Mouse (Mus musculus) spleen, adult 2 months (tissue): ENCODE measurements around the gene Plekhj1. TPM values are rescaled to one million over a fixed set of nuclear protein-coding genes. Genes with fewer than 3 reads are reported as not detected.

Experiments
- DNase-seq, 2 experiments: peaks; one replicate each; pipeline versions ENCODE4 v3.0.0 to v3.0.0-alpha.2; 2012 to 2021; ENCODE audit warnings: low spot score in 2 of 2, low read depth in 1 of 2
- H3K27ac ChIP-seq: fragments of 200-500 bp; 2 replicates; pipeline ENCODE4 v1.5.1; 2012; ENCODE audit warnings: low read length, inconsistent platforms; ENCODE audit not compliant: insufficient read depth
- H3K27me3 ChIP-seq: fragments of 200-500 bp; 2 replicates; pipeline ENCODE4 v1.6.1; 2012; ENCODE audit warnings: mild to moderate bottlenecking, moderate library complexity, low read length, inconsistent platforms; ENCODE audit not compliant: control insufficient read depth, insufficient read depth
- H3K36me3 ChIP-seq: fragments of 200-500 bp; 2 replicates; pipeline ENCODE4 v1.6.1; 2012; ENCODE audit warnings: mild to moderate bottlenecking, low read length, inconsistent platforms; ENCODE audit not compliant: control insufficient read depth, insufficient read depth
- H3K4me1 ChIP-seq: fragments of 200-500 bp; 2 replicates; pipeline ENCODE4 v1.6.1; 2011; ENCODE audit warnings: inconsistent platforms; ENCODE audit not compliant: control insufficient read depth, insufficient read depth, insufficient read length
- H3K4me3 ChIP-seq: fragments of 200-500 bp; 2 replicates; pipeline ENCODE4 v1.5.1; 2011; ENCODE audit warnings: mild to moderate bottlenecking, inconsistent platforms; ENCODE audit not compliant: insufficient read depth, insufficient read length; ENCODE audit errors: extremely low read depth
- CTCF ChIP-seq: fragments of 200-500 bp; IDR thresholded peaks from 2 replicates; pipeline ENCODE4 v1.5.1; 2011; ENCODE audit warnings: mild to moderate bottlenecking, inconsistent platforms; ENCODE audit not compliant: insufficient read depth, insufficient read length, insufficient replicate concordance; ENCODE audit errors: extremely low read depth
- POLR2A ChIP-seq: fragments of 200-500 bp; IDR thresholded peaks from 2 replicates; pipeline ENCODE4 v1.6.1; 2011; ENCODE audit warnings: low read depth, low read length, inconsistent platforms
- WGBS: fragments of 180-500 bp; shearing (Covaris S2); methylation state at CpG from one replicate; pipeline ENCODE4 v1.1.7; 2018; 5-methylcytosine and 5-hydroxymethylcytosine counted together
- polyA plus RNA-seq: library from polyadenylated mRNA; depleted of rRNA; stranded (reverse); fragments of >200 nt; gene quantifications from 2 replicates; pipeline ENCODE4 v1.2.3, GENCODE M21; 2012

The Plekhj1 gene
- polyA plus RNA-seq, 1 experiment, result 71.8 TPM

- H3K27me3 ChIP-seq, result no peaks in the 10 kb centered on the region
- peaks cover 9% of the 10 kb centered on the region for H3K4me1 ChIP-seq
- no peak for TF ChIP-seq POLR2A
- TF ChIP-seq CTCF, result no peak
- DNase-seq, result no peak
- WGBS, result 69% methylated on average over 33 of the region's 33 CpGs
- H3K36me3 ChIP-seq, result peaks cover 55% of the 10 kb centered on the region
- no peak overlapping the region for H3K4me3 ChIP-seq
- 0 out of 2 replicates have a peak overlapping the region, but pooled peaks have one; percentile 9 for H3K27ac ChIP-seq
Measured at GRCm38 (mm10) chr10:80791476-80792174, 6.8 kb downstream of the Plekhj1 start.

- H3K4me1 ChIP-seq, result peaks cover 9% of the 10 kb centered on the region
- no peak overlapping the region for H3K27ac ChIP-seq
- no peaks in the 10 kb centered on the region for H3K27me3 ChIP-seq
- DNase-seq, result no peak
- TF ChIP-seq POLR2A (no peak), CTCF (no peak)
- no peak overlapping the region for H3K4me3 ChIP-seq
- H3K36me3 ChIP-seq, result peaks cover 60% of the 10 kb centered on the region
- 94% methylated on average over 18 of the region's 19 CpGs for WGBS
Measured at GRCm38 (mm10) chr10:80790761-80791404, 7.5 kb downstream of the Plekhj1 start.

- WGBS, result 94% methylated on average over 2 of the region's 2 CpGs
- H3K4me3 ChIP-seq, result no peak overlapping the region
- H3K36me3 ChIP-seq, result peaks cover 75% of the 10 kb centered on the region
- no peak overlapping the region for H3K27ac ChIP-seq
- no peaks in the 10 kb centered on the region for H3K27me3 ChIP-seq
- peaks cover 9% of the 10 kb centered on the region for H3K4me1 ChIP-seq
- TF ChIP-seq CTCF, result no peak
- no peak for TF ChIP-seq POLR2A
- no peak for DNase-seq
Measured at GRCm38 (mm10) chr10:80787517-80787916, 10.9 kb downstream of the Plekhj1 start.

DNA sequence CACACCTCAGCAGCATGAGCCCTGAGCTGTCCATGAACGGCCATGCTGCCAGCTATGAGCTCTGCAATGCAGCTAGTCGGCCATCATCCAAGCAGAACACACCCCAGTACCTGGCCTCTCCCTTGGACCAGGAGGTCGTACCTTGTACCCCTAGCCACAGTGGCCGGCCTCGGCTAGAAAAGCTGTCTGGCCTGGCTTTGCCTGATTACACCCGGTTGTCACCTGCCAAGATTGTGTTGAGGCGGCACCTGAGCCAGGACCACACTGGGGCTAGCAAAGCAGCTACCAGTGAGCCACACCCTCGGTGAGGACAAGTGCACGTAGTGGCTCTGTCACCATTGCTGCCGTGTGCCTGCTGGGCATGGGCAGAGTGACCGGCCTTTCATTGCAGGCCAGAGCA is 12.5 kb downstream of the Plekhj1 start:
- TF ChIP-seq POLR2A (no peak), CTCF (no peak)
- Histone ChIP-seq H3K4me1 (no peaks in the 10 kb centered on the region), H3K27me3 (no peaks in the 10 kb centered on the region), H3K4me3 (no peak overlapping the region), H3K36me3 (peaks cover 72% of the 10 kb centered on the region), H3K27ac (no peak overlapping the region)
- DNase-seq, result no peak
- 97% methylated on average over 11 of the region's 11 CpGs for WGBS

DNA sequence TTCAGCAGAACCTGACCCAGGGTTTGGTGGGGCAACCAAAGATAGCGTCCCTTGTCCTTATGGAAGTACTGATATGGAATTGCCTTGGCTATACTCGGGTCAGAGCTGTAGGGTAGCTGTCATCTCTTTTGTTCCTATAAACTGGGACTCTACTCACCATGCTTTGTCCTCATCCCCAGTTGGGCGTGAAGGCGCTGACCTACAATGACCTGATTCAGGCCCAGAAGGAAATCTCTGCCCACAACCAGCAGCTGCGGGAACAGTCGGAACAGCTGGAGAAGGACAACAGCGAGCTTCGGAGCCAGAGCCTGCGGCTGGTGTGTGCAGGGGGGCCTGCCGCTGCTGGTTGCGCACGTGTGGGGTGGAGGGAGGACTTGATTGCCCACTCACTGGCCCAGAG is 13.6 kb downstream of the Plekhj1 start:
- 95% methylated on average over 12 of the region's 12 CpGs for WGBS

GRCm38 (mm10) chr10:80784302-80784701 is 14.1 kb downstream of the Plekhj1 start:
- peaks cover 68% of the 10 kb centered on the region for H3K36me3 ChIP-seq
- H3K4me3 ChIP-seq, result no peak overlapping the region
- no peak overlapping the region for H3K27ac ChIP-seq
- TF ChIP-seq POLR2A (no peak), CTCF (no peak)
- no peaks in the 10 kb centered on the region for H3K27me3 ChIP-seq
- no peaks in the 10 kb centered on the region for H3K4me1 ChIP-seq
- 95% methylated on average over 2 of the region's 2 CpGs for WGBS
- no peak for DNase-seq

More for the DNA sequence above, 13.6 kb downstream of the Plekhj1 start:
- H3K27me3 ChIP-seq, result no peaks in the 10 kb centered on the region
- H3K4me3 ChIP-seq, result no peak overlapping the region
- no peak for DNase-seq
- no peak overlapping the region for H3K27ac ChIP-seq
- TF ChIP-seq POLR2A (no peak), CTCF (no peak)
- H3K4me1 ChIP-seq, result no peaks in the 10 kb centered on the region
- peaks cover 69% of the 10 kb centered on the region for H3K36me3 ChIP-seq

GRCm38 (mm10) chr10:80779565-80779964 is 18.9 kb downstream of the Plekhj1 start:
- Histone ChIP-seq H3K27me3 (no peaks in the 10 kb centered on the region), H3K27ac (no peak overlapping the region), H3K4me1 (no peaks in the 10 kb centered on the region), H3K36me3 (peaks cover 39% of the 10 kb centered on the region), H3K4me3 (no peak overlapping the region)
- DNase-seq, result no peak
- TF ChIP-seq POLR2A (no peak), CTCF (no peak)
